Mouse (Mus musculus) lung, postnatal 0 days (tissue): ENCODE measurements around the gene Gm4969. TPM values are rescaled to one million over a fixed set of nuclear protein-coding genes. Genes with fewer than 3 reads are reported as not detected.
A peak's percentile ranks its signal among the peaks of the same experiment; 100 is the strongest.

Experiments
- ATAC-seq: fragments of 200-750 bp; cut with Nextera tagmentation; 2 replicates; pipeline ENCODE4 v1.8.0; 2017; ENCODE audit warnings: moderate library complexity
- DNase-seq: peaks from one replicate; pipeline ENCODE4 v3.0.0-alpha.2; 2016; ENCODE audit warnings: low spot score
- H3K27ac ChIP-seq: fragments of 300-500 bp; sonication (generic); 2 replicates; pipeline ENCODE4 v1.5.1; 2014; ENCODE audit warnings: antibody characterized with exemption, mild to moderate bottlenecking, low read length, mixed read lengths
- H3K27me3 ChIP-seq: fragments of 300-500 bp; sonication (generic); replicated peaks from 2 replicates; pipeline ENCODE4 v1.6.1; 2014; ENCODE audit warnings: low read length, mixed read lengths; ENCODE audit not compliant: insufficient read depth
- H3K36me3 ChIP-seq: fragments of 300-500 bp; sonication (generic); 2 replicates; pipeline ENCODE4 v1.6.1; 2014; ENCODE audit warnings: low read length, mixed read lengths; ENCODE audit not compliant: insufficient read depth
- H3K4me1 ChIP-seq: fragments of 300-500 bp; sonication (generic); 2 replicates; pipeline ENCODE4 v1.6.1; 2014; ENCODE audit warnings: antibody characterized with exemption, low read depth, low read length, mixed read lengths; ENCODE audit not compliant: insufficient read depth
- H3K4me2 ChIP-seq: fragments of 300-500 bp; sonication (generic); replicated peaks from 2 replicates; pipeline ENCODE4 v1.6.1; 2014; ENCODE audit warnings: low read depth, mild to moderate bottlenecking, low read length, moderate library complexity, mixed read lengths
- H3K4me3 ChIP-seq: fragments of 300-500 bp; sonication (generic); 2 replicates; pipeline ENCODE4 v1.5.1; 2014; ENCODE audit warnings: low read depth, low read length
- H3K9ac ChIP-seq: fragments of 300-500 bp; sonication (generic); replicated peaks from 2 replicates; pipeline ENCODE4 v1.6.1; 2014; ENCODE audit warnings: low read depth, mild to moderate bottlenecking
- H3K9me3 ChIP-seq: fragments of 300-500 bp; sonication (generic); 2 replicates; pipeline ENCODE4 v1.6.1; 2016; ENCODE audit warnings: low read length, mixed read lengths
- CTCF ChIP-seq: IDR thresholded peaks from 2 replicates; pipeline ENCODE4 v1.5.1; 2016; ENCODE audit warnings: antibody characterized with exemption, mild to moderate bottlenecking
- EP300 ChIP-seq: IDR thresholded peaks from 2 replicates; pipeline ENCODE4 v1.6.1; 2016; ENCODE audit warnings: antibody characterized with exemption, mild to moderate bottlenecking, control low read depth
- whole genome bisulfite sequencing: fragments of 180-500 bp; shearing (Covaris S2); extraction: QIAGEN DNeasy Blood & Tissue Kit; methylation state at CpG from one replicate; pipeline ENCODE4 v1.1.7; 2014; 5-methylcytosine and 5-hydroxymethylcytosine counted together
- polyA plus RNA-seq: library from polyadenylated mRNA; unstranded; fragments of >200 nt; fragmentation: Nextera tagmentation; extraction: Ambion mirVana; gene quantifications from 2 replicates; pipeline ENCODE4 v1.2.1, GENCODE M21; 2015

Gene Gm4969
- polyA plus RNA-seq, 1 experiment from 2014 or later: 0.20 TPM

DNA sequence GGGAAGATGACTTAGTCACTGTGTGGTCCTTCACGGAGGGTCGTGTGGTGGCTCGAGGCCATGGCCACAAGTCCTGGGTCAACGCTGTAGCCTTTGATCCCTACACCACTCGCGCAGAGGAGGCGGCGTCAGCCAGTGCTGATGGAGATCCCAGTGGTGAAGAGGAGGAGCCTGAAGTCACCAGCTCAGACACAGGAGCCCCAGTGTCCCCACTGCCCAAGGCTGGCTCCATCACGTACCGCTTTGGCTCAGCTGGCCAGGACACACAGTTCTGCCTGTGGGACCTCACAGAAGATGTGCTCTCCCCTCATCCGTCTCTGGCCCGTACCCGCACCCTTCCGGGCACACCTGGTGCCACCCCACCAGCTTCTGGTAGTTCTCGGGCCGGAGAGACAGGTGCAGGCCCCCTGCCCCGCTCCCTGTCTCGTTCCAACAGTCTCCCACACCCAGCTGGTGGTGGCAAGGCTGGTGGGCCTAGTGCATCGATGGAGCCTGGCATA, 37.7 kb downstream of the Gm4969 start:
- no peak for ATAC-seq
- Histone ChIP-seq H3K27me3 (no peaks in the 10 kb centered on the region), H3K36me3 (peaks cover 22% of the 10 kb centered on the region; the same call in 1 of the 2 replicates), H3K4me2 (no peak overlapping the region), H3K9ac (no peak overlapping the region), H3K4me1 (peaks cover 20% of the 10 kb centered on the region; the same call in 1 of the 2 replicates), H3K4me3 (no peak overlapping the region), H3K27ac (no peak overlapping the region), H3K9me3 (no peaks in the 10 kb centered on the region)
- DNase-seq: no peak
- 82% methylated on average over 19 of the region's 19 CpGs for whole genome bisulfite sequencing
- no peak for TF ChIP-seq EP300
- TF ChIP-seq CTCF: no peak

GRCm38 (mm10) chr7:19078732-19079131, 39.4 kb downstream of the Gm4969 start:
- Histone ChIP-seq H3K4me1 (peaks cover 17% of the 10 kb centered on the region; the same call in 1 of the 2 replicates), H3K27ac (no peak overlapping the region), H3K9me3 (no peaks in the 10 kb centered on the region), H3K36me3 (peaks cover 22% of the 10 kb centered on the region; the same call in 1 of the 2 replicates), H3K4me3 (no peak overlapping the region), H3K4me2 (no peak overlapping the region), H3K9ac (no peak overlapping the region), H3K27me3 (no peaks in the 10 kb centered on the region)
- 68% methylated on average over 3 of the region's 3 CpGs for WGBS
- no peak for TF ChIP-seq CTCF
- ATAC-seq (no peak), DNase-seq (no peak)

- peaks cover 13% of the 10 kb centered on the region; the same call in 1 of the 2 replicates for H3K4me1 ChIP-seq
- no peak overlapping the region for H3K9ac ChIP-seq
- TF ChIP-seq CTCF (no peak), EP300 (no peak)
- ATAC-seq (no peak), DNase-seq (no peak)
- WGBS: 46% methylated on average over 14 of the region's 14 CpGs
- H3K27ac ChIP-seq: no peak overlapping the region
- H3K9me3 ChIP-seq: no peaks in the 10 kb centered on the region
- no peak overlapping the region for H3K4me3 ChIP-seq
- H3K4me2 ChIP-seq: 0 out of 2 replicates have a peak overlapping the region, but pooled peaks have one; percentile 11
- peaks cover 22% of the 10 kb centered on the region; the same call in 1 of the 2 replicates for H3K36me3 ChIP-seq
- no peaks in the 10 kb centered on the region for H3K27me3 ChIP-seq
Measured at GRCm38 (mm10) chr7:19077761-19078160, 40.4 kb downstream of the Gm4969 start.

DNA sequence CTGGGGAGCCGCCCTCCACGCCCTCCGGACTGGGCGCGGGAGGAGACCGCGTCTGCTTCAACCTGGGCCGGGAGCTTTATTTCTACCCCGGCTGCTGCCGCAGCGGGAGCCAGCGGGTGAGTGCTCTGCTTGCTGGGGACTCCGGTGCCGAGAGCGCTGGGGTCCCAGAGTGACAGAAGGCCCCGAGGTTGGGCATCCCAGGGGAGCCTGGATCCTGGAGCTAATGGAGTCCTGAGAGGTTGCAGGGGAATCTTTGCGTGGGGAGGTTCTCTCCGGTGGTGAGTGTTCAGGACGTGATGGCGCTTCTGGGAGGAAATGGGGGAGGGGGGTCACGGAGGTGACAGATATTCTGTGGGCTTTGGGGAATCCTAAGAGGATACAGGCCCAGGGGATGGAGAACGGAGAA, 41.6 kb downstream of the Gm4969 start:
- Histone ChIP-seq H3K9ac (peak overlapping the region; percentile 87), H3K4me2 (peak overlapping the region; percentile 84), H3K4me1 (peaks cover 12% of the 10 kb centered on the region; the same call in 1 of the 2 replicates), H3K36me3 (peaks cover 15% of the 10 kb centered on the region; the same call in 1 of the 2 replicates), H3K27me3 (no peaks in the 10 kb centered on the region), H3K9me3 (no peaks in the 10 kb centered on the region), H3K27ac (peak overlapping the region; percentile 88), H3K4me3 (peak overlapping the region; percentile 83)
- ATAC-seq (no peak; the same call in 1 of the 2 replicates), DNase-seq (no peak)
- TF ChIP-seq CTCF (no peak), EP300 (no peak)
- under 1% methylated on average over 21 of the region's 22 CpGs for whole genome bisulfite sequencing

DNA sequence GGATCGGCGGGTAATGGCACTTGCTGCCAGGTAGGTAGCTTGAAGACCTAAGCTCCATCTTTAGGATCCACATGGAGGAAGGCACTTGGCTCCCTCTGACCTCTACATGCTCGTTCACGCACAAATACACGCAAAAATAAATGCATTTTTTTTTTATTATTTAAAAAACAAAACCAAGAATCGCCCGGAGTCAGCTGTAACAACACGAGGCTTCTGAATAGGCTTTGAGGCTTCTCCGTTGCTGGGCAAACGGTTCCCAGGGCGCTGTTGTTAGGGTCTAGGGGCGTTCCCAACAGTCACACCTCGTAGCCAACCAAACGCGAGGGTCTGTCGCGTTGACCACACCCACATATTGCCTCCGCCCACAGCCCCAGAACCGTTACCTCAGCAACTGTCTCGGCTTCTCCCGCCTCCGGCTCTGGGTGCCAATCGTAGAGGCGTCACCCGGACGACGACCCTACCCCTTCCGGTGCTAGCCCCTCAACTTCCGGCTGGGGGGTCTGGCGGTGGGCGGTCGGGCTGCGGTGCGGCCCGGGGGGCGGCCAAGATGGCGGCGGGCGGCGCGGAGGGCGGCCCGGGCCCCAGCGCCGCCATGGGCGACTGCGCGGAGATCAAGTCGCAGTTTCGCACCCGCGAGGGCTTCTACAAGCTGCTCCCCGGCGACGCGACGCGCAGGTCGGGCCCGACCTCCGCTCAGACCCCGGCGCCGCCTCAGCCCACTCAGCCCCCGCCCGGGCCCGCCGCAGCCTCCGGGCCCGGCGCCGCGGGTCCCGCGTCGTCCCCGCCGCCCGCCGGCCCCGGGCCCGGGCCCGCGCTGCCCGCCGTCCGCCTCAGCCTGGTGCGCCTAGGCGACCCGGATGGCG, 42.2 kb downstream of the Gm4969 start, which contains the start of gene Dmwd:
Dmwd (plus strand) TSS at position 505 of the 863 bp plus-strand sequence.
- Histone ChIP-seq H3K27me3 (no peaks in the 10 kb centered on the region), H3K9ac (peak within 1 kb of the TSS; percentile 87), H3K4me3 (peak within 1 kb of the TSS; percentile 83), H3K4me1 (peaks cover 12% of the 10 kb centered on the region; the same call in 1 of the 2 replicates), H3K36me3 (peaks cover 8% of the 10 kb centered on the region; the same call in 1 of the 2 replicates), H3K4me2 (peak within 1 kb of the TSS; percentile 84), H3K9me3 (no peaks in the 10 kb centered on the region), H3K27ac (peak within 1 kb of the TSS; percentile 88)
- WGBS: under 1% methylated on average over 63 of the region's 91 CpGs
- DNase-seq (peak; percentile 99), ATAC-seq (peak; percentile 98)
- TF ChIP-seq EP300 (no peak), CTCF (no peak)

- no peak for TF ChIP-seq EP300
- no peak for TF ChIP-seq CTCF
Measured at GRCm38 (mm10) chr7:19075231-19075630, 42.9 kb downstream of the Gm4969 start.

More at GRCm38 (mm10) chr7:19075231-19075630, 42.9 kb downstream of the Gm4969 start:
- Histone ChIP-seq H3K9ac (0 out of 2 replicates have a peak overlapping the region, but pooled peaks have one; percentile 23), H3K27me3 (no peaks in the 10 kb centered on the region), H3K4me2 (peak overlapping the region; percentile 84), H3K27ac (no peak overlapping the region), H3K4me1 (peaks cover 12% of the 10 kb centered on the region; the same call in 1 of the 2 replicates), H3K9me3 (no peaks in the 10 kb centered on the region), H3K4me3 (peak overlapping the region; percentile 83), H3K36me3 (peaks cover 2% of the 10 kb centered on the region; the same call in 1 of the 2 replicates)
- no peak for DNase-seq
- WGBS: 51% methylated on average over 5 of the region's 5 CpGs
- no peak for ATAC-seq
